Mouse (Mus musculus) hindbrain, embryonic 15.5 days (tissue): ENCODE measurements around the gene Inf2. TPM values are rescaled to one million over a fixed set of nuclear protein-coding genes. Genes with fewer than 3 reads are reported as not detected.
A peak's percentile ranks its signal among the peaks of the same experiment; 100 is the strongest.

Source experiments
- ATAC-seq: fragments of 200-750 bp; cut with Nextera tagmentation; 2 replicates; pipeline ENCODE4 v1.8.0; 2017; ENCODE audit warnings: low read depth, moderate number of reproducible peaks, moderate TSS enrichment; ENCODE audit not compliant: low FRiP score
- H3K27ac ChIP-seq: fragments of 300-500 bp; sonication (generic); replicated peaks from 2 replicates; pipeline ENCODE4 v1.5.1; 2015; ENCODE audit warnings: mild to moderate bottlenecking, inconsistent platforms
- H3K27me3 ChIP-seq: fragments of 300-500 bp; sonication (generic); 2 replicates; pipeline ENCODE4 v1.6.1; 2015; ENCODE audit warnings: control low read depth, inconsistent platforms
- H3K36me3 ChIP-seq: fragments of 300-500 bp; sonication (generic); 2 replicates; pipeline ENCODE4 v1.6.1; 2015; ENCODE audit warnings: control low read depth, inconsistent platforms
- H3K4me1 ChIP-seq: fragments of 300-500 bp; sonication (generic); replicated peaks from 2 replicates; pipeline ENCODE4 v1.6.1; 2015; ENCODE audit warnings: control low read depth, inconsistent platforms
- H3K4me2 ChIP-seq: fragments of 300-500 bp; sonication (generic); 2 replicates; pipeline ENCODE4 v1.6.1; 2015; ENCODE audit warnings: moderate library complexity, mild to moderate bottlenecking, inconsistent platforms
- H3K4me3 ChIP-seq: fragments of 300-500 bp; sonication (generic); 2 replicates; pipeline ENCODE4 v1.5.1; 2015; ENCODE audit warnings: mild to moderate bottlenecking, inconsistent platforms
- H3K9ac ChIP-seq: fragments of 300-500 bp; sonication (generic); 2 replicates; pipeline ENCODE4 v1.6.1; 2015; ENCODE audit warnings: inconsistent platforms
- H3K9me3 ChIP-seq: fragments of 300-500 bp; sonication (generic); 2 replicates; pipeline ENCODE4 v1.6.1; 2016; ENCODE audit warnings: control low read depth, inconsistent platforms
- WGBS: fragments of 180-500 bp; shearing (Covaris S2); methylation state at CpG from one replicate; pipeline ENCODE4 v1.1.7; 2015; 5-methylcytosine and 5-hydroxymethylcytosine counted together
- polyA plus RNA-seq: library from polyadenylated mRNA; unstranded; fragments of >200 nt; fragmentation: Nextera tagmentation; extraction: Ambion mirVana; gene quantifications from 2 replicates; pipeline ENCODE4 v1.2.1, GENCODE M21; 2015

Gene Inf2
- polyA plus RNA-seq, 1 experiment from 2014 or later = 0.89 TPM

DNA sequence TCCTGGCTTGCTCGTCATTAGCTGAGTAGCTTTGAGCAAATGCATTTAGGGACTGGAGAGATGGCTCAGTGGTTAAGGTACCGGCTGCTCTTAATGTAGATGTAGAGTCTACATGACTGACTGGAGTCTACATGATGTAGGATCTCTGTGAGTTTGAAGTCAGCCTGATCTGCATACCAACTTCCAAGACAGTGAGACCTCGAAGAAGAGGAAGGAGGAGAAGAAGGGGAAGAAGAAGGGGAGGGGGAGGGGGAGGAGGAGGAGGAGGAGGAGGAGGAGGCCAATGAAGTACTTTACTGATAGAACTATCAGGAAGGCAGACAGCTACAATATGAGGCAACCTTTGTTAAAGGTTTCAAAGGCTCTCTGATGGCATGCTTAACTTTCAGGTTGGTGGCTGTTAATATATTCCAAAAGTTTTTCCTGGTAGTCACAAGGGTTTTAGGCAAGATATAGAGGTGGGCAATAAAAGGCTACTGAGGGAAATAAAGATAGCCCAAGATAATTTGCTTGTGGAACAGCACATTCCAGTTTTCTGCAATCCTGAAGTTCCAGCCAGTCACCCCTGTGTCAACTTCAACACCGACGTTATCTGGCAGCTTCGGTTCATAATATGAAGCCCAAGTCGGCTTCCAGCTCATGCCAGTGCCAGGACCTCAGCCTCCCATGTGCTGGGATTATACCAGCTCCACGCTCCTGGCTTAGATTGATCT lies 13.2 kb upstream of the Inf2 start:
- Histone ChIP-seq H3K9me3 (no peaks in the 10 kb centered on the region), H3K27me3 (no peaks in the 10 kb centered on the region), H3K4me3 (no peak overlapping the region), H3K36me3 (no peaks in the 10 kb centered on the region), H3K4me1 (peaks cover 7% of the 10 kb centered on the region; the same call in 1 of the 2 replicates), H3K27ac (no peak overlapping the region), H3K9ac (no peak overlapping the region), H3K4me2 (no peak overlapping the region)
- 84% methylated on average over 8 of the region's 8 CpGs for WGBS
- ATAC-seq = no peak

DNA sequence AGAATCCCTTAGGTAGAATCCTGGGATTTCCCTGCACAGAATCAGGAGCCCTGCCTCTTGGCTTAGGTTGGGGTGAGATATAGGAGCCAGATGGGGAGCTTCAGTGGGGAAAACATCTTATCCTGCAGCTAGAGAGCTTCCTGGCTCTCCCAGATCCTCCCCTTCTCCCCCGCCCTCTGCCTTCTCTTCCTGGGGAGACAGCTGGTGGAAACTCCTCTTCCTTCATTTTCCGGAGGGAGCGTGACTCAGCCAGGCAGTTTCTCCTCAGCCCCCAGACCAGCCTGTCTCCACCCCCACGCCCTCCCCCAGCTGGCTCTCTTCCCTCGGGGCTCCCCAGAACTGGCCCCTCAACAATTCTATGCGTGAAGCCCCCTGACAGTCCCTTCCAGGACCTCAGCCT lies 12.2 kb upstream of the Inf2 start:
- Histone ChIP-seq H3K27ac (no peak overlapping the region), H3K4me2 (no peak overlapping the region), H3K36me3 (no peaks in the 10 kb centered on the region), H3K4me1 (peaks cover 7% of the 10 kb centered on the region; the same call in 1 of the 2 replicates), H3K27me3 (no peaks in the 10 kb centered on the region), H3K4me3 (no peak overlapping the region), H3K9ac (no peak overlapping the region), H3K9me3 (no peaks in the 10 kb centered on the region)
- ATAC-seq = no peak
- 26% methylated on average over 6 of the region's 6 CpGs for WGBS

DNA sequence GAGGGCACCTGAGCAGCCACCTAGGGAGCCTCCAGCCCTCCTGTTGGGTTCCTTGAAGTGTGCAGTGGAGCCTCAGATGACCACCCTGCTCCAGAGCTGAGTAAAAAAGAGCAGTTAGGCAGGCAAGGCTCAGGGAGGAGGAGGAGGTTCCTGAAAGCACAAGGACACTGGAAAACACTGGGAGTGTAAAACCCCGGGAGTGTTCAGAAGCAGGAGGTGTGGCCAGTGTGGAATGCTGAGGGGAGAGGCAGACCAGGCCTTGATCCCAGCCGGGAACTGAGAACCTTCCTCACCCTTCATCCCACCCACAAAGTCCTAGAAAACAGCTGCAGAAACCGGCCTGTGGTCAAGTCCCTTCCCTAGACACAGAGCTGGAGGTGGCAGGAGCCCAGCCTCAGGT lies 11.8 kb upstream of the Inf2 start:
- WGBS = 7% methylated on average over 3 of the region's 3 CpGs
- no peaks in the 10 kb centered on the region for H3K27me3 ChIP-seq
- H3K4me3 ChIP-seq = no peak overlapping the region
- no peak overlapping the region for H3K27ac ChIP-seq
- ATAC-seq = no peak
- no peak overlapping the region for H3K9ac ChIP-seq
- H3K9me3 ChIP-seq = no peaks in the 10 kb centered on the region
- H3K36me3 ChIP-seq = no peaks in the 10 kb centered on the region
- peaks cover 7% of the 10 kb centered on the region; the same call in 1 of the 2 replicates for H3K4me1 ChIP-seq
- no peak overlapping the region for H3K4me2 ChIP-seq

DNA sequence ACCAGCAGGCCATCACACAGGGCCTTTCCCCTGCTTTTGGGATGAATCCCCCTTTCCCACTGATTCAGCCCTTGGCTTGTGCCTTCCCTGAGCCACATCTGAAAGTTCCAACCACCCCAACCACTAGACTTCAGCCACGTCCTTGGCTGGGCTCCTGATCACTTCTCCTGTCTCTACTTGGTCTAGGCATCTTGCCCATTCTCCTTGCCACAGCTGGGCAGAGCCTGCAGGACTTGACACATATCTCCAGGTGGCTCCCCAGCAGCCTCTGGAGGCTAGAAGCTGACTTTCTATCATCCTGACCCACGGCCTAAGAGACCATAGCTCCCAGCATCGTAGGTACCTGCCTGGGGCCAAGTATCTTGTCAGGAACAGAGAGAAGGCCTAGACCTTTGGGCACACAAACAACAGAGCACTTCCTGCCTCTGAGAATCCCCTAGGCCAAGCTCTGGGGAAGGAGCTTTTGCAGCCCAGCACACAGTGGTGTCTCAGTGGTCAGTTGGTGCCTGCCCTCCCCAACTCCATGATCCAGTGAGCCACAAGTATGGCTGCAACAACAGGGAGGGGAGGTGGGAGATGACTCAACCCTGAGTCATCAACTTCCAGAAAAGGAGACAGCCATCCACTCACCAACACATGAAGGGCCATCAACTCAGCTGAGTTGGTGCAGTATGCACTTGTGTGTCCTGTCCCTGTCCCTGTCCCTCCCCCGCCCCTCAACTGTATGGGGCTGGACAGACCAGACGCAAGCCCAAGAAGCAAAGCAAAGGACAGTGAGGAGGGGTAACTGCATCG lies 10.1 kb upstream of the Inf2 start:
- peaks cover 7% of the 10 kb centered on the region; the same call in 1 of the 2 replicates for H3K4me1 ChIP-seq
- no peaks in the 10 kb centered on the region for H3K27me3 ChIP-seq
- no peak for ATAC-seq
- H3K27ac ChIP-seq = no peak overlapping the region
- 70% methylated on average over 6 of the region's 6 CpGs for WGBS
- H3K4me3 ChIP-seq = no peak overlapping the region
- no peaks in the 10 kb centered on the region for H3K9me3 ChIP-seq
- no peaks in the 10 kb centered on the region for H3K36me3 ChIP-seq
- no peak overlapping the region for H3K4me2 ChIP-seq
- H3K9ac ChIP-seq = no peak overlapping the region

DNA sequence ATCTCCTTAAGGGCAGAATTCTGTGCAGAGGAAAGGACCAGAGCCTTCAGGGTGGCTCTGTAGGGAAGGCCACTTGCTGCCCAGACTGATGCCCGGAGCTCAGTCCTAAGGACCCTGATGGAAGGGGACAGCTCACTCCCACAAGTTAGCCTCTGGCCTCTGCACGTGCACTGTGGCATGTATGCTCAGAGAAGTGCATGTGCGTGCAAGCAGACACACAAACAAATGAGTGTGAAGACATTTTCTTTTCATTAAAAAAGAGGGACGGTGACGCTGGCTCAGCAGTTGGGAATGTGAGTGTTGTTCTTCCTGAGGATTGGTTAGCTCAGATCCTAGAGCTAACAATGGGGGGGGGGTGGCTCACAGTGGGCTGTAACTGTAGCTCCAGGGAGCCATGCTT lies 9.2 kb upstream of the Inf2 start:
- Histone ChIP-seq H3K4me2 (no peak overlapping the region), H3K9ac (no peak overlapping the region), H3K36me3 (no peaks in the 10 kb centered on the region), H3K4me1 (peaks cover 7% of the 10 kb centered on the region; the same call in 1 of the 2 replicates), H3K9me3 (no peaks in the 10 kb centered on the region), H3K4me3 (no peak overlapping the region), H3K27ac (no peak overlapping the region), H3K27me3 (no peaks in the 10 kb centered on the region)
- WGBS = 45% methylated on average over 5 of the region's 5 CpGs
- no peak for ATAC-seq

DNA sequence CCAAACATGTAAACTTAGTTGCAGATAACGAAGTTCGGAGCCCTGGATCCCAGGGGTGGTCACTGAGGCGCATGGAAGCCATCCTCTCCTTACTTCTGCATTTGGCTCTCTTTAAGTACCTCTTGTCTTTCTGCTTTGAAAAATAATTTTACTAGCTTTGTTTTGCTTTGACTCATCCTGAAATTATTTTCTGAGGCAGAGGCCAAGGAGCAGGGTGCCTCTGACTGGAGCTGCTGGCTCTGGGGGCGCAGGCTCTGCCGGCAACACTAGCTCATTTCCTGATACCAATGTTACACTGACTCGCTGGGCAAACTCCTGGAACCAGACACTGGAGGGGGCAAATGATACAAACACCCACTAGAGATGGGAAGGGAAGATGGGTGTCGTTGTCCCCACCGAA lies 8.7 kb upstream of the Inf2 start:
- WGBS = 80% methylated on average over 8 of the region's 8 CpGs
- no peak overlapping the region for H3K4me2 ChIP-seq
- H3K4me3 ChIP-seq = no peak overlapping the region
- no peaks in the 10 kb centered on the region for H3K36me3 ChIP-seq
- H3K27me3 ChIP-seq = no peaks in the 10 kb centered on the region
- H3K27ac ChIP-seq = no peak overlapping the region
- no peak for ATAC-seq
- H3K4me1 ChIP-seq = peaks cover 7% of the 10 kb centered on the region; the same call in 1 of the 2 replicates
- no peaks in the 10 kb centered on the region for H3K9me3 ChIP-seq
- H3K9ac ChIP-seq = no peak overlapping the region

DNA sequence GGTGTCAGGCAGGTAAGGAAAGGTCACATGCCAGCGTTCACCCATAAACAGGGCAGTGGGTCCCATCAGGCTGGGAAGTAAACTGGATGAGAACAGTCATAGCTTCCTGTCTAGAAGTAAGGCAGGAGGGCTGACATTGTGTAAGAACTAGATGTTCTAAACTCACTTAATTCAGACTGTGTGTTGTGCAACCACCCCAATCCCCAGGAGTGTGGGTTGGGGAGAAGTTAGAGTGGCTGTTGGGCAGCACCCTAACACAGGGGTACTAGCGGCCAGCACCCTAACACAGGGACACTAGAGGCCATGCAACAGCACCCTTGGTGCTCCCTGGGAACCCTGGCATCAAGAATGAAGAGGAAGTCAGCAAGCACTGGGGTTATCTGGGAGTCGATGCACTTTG lies 7.5 kb upstream of the Inf2 start:
- H3K4me2 ChIP-seq = no peak overlapping the region
- no peak for ATAC-seq
- no peak overlapping the region for H3K27ac ChIP-seq
- H3K4me1 ChIP-seq = peaks cover 7% of the 10 kb centered on the region; the same call in 1 of the 2 replicates
- no peak overlapping the region for H3K4me3 ChIP-seq
- no peaks in the 10 kb centered on the region for H3K36me3 ChIP-seq
- 87% methylated on average over 3 of the region's 3 CpGs for whole genome bisulfite sequencing
- no peak overlapping the region for H3K9ac ChIP-seq
- H3K27me3 ChIP-seq = no peaks in the 10 kb centered on the region
- no peaks in the 10 kb centered on the region for H3K9me3 ChIP-seq

DNA sequence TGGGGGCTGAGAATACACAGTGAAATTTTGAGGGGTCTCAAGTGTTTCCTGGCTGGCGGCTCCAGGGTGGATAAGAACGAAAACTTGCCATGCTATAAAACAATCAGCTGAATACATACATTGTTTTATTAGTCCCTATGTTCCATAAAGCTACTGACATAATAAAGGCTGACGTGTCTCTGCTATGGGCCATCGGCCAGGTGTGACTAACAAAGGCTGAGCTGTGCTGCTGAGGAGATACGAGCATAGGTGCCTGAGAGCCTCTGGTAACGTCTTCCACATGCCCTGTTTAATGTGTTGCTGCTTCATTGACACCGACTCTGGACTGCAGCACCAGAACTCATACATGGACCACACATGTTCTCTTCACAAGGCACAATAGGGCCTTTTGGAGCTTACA lies 3.6 kb upstream of the Inf2 start:
- H3K4me3 ChIP-seq = no peak overlapping the region
- no peaks in the 10 kb centered on the region for H3K9me3 ChIP-seq
- 72% methylated on average over 7 of the region's 7 CpGs for WGBS
- H3K9ac ChIP-seq = no peak overlapping the region
- no peak overlapping the region for H3K27ac ChIP-seq
- peaks cover 23% of the 10 kb centered on the region for H3K27me3 ChIP-seq
- H3K4me1 ChIP-seq = peaks cover 14% of the 10 kb centered on the region
- H3K36me3 ChIP-seq = no peaks in the 10 kb centered on the region
- ATAC-seq = no peak
- H3K4me2 ChIP-seq = no peak overlapping the region

DNA sequence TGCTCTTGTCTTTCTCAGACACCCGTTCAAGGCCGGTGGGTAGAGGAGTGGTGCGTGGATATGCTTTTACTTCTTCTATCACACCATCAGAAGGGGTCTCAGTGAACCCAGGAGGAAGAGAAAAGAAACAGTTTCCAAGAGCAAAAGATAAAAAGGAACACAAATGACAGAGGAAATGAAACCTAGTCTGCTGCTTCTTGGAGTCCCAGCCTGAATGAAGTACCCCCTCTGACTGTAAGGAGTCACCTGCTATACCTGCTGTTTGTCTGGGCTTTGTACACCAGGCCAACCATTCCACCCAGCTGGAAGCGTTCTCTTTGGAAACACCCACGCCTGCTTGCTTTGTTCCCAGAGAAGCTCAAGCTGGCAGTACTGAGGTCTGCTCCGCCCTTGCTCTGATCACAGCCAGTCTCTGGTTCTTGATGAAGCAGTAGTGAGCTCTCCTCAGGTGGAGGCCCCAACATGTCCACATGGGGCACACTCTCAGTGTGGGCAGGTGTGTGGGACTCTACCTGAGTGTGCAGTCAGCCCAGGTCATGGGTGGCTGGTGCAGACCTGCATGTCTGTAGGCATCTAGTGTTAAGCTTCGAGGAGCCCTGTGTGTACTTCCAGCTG lies 2.6 kb upstream of the Inf2 start:
- WGBS = 66% methylated on average over 7 of the region's 7 CpGs
- Histone ChIP-seq H3K4me3 (no peak overlapping the region), H3K27me3 (peaks cover 23% of the 10 kb centered on the region)

DNA sequence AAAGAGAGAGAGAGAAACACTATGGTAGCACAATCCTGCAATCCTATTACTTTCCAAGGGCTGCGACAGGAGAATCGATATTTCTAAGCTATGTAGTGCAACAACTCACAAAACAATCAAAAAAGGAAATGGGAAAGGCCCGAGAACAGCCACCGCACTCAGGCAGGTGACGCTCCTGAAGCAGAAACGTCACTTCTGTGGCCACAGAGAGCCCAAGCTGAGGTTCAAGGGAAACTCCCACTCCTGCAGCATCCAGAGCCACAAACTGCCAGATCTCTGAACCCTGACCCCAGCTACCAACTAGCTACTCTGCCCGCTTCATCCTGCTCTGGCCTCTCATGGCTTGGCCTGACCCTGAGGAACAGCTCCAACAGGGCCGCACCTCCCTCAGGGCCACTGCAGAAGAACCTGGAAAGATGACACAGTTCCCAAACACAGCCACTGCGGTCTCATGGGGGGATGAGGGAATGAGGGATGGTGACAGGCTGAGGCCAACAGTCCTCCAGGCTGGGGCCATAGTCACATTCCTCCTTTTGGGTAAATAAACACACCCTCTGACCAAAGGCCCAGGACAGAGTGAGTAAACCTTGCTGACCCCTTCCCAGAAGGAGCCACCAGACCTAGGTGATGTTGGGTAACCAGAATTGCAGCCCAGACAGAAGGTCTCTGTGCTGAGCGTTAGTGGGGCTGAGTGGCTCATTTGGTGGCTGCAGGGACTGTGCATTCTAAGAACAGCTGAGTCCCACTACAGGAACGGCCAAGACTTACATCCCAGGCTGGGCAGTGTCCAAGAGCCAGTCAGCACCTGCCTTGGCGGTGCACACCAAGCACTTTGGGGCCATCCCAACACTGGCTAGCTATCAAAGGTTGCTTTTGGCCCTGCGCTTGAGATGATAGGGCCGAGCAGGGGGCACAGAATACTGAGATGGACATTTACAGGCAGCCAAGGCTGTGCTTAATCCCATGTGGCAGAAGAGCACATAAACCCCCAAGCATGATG lies 1.2 kb upstream of the Inf2 start:
- Histone ChIP-seq H3K4me2 (peak overlapping the region; percentile 87; the same call in 1 of the 2 replicates), H3K27ac (no peak overlapping the region), H3K9ac (no peak overlapping the region), H3K9me3 (no peaks in the 10 kb centered on the region), H3K36me3 (no peaks in the 10 kb centered on the region), H3K4me1 (peaks cover 17% of the 10 kb centered on the region), H3K27me3 (peaks cover 23% of the 10 kb centered on the region), H3K4me3 (no peak overlapping the region)
- ATAC-seq = no peak
- WGBS = 77% methylated on average over 14 of the region's 14 CpGs

More for the DNA sequence above, 2.6 kb upstream of the Inf2 start:
- no peaks in the 10 kb centered on the region for H3K36me3 ChIP-seq
- no peak for ATAC-seq
- H3K4me1 ChIP-seq = peaks cover 17% of the 10 kb centered on the region
- no peak overlapping the region for H3K9ac ChIP-seq
- no peak overlapping the region for H3K27ac ChIP-seq
- H3K4me2 ChIP-seq = no peak overlapping the region
- H3K9me3 ChIP-seq = no peaks in the 10 kb centered on the region

DNA sequence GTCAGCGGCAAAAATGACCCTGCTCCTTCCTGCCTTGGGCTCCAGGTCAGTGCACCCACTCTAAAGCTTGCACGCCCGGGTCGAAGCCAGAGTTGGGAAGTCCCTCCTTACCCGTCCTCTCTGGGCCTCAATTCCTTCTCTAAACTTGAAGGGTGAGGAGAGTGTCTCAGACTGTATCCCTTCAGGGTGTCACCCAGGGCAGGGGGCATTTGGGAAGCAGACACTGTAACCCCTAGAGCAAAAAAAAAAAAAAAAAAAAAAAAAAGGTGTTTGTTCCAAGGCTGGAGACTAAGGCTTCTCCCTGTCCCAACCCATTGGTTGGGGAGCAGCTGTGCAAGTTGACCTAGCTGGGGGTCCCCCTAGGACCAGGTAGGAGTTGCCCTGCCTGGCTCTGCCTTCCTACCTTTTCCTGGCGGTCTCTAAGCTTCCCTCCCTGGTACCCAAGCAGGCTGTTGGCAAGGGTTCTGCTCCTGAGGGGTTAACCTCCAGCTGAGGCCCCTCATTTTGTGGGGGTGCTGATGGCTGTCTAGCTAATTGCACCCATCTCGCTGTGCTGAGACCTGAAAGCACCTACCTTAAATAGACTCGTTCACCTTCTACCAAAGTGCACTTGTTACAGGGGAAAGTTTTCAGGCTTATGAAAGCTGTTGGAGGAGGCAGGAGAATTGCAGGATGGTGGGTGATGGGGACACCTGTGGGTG lies 1.1 kb downstream of the Inf2 start:
- 66% methylated on average over 8 of the region's 8 CpGs for WGBS
- H3K4me1 ChIP-seq = peaks cover 23% of the 10 kb centered on the region
- peak overlapping the region; percentile 46; the same call in 1 of the 2 replicates for H3K4me3 ChIP-seq
- no peaks in the 10 kb centered on the region for H3K9me3 ChIP-seq
- H3K36me3 ChIP-seq = no peaks in the 10 kb centered on the region
- H3K27me3 ChIP-seq = peaks cover 23% of the 10 kb centered on the region
- H3K27ac ChIP-seq = no peak overlapping the region
- peak overlapping the region; percentile 87 for H3K4me2 ChIP-seq
- H3K9ac ChIP-seq = no peak overlapping the region
- ATAC-seq = no peak
